Mouse (Mus musculus) forebrain, embryonic 10.5 days (tissue): Measurements from ENCODE around the gene Mog. TPM values are rescaled to one million over a fixed set of nuclear protein-coding genes. Genes with fewer than 3 reads are reported as not detected.
A peak's percentile ranks its signal among the peaks of the same experiment; 100 is the strongest.

ENCODE experiments used
- DNase-seq: peaks from one replicate; pipeline ENCODE4 v3.0.0-alpha.2; 2017; ENCODE audit warnings: low spot score; ENCODE audit errors: extremely low spot score
- H3K27ac ChIP-seq: fragments of 300-500 bp; sonication (generic); 2 replicates; pipeline ENCODE4 v1.5.1; 2016; ENCODE audit warnings: mild to moderate bottlenecking
- H3K27me3 ChIP-seq: fragments of 300-500 bp; sonication (generic); 2 replicates; pipeline ENCODE4 v1.6.1; 2016; ENCODE audit warnings: mild to moderate bottlenecking; ENCODE audit not compliant: poor library complexity, severe bottlenecking
- H3K36me3 ChIP-seq: fragments of 300-500 bp; sonication (generic); replicated peaks from 2 replicates; pipeline ENCODE4 v1.6.1; 2016; ENCODE audit warnings: mild to moderate bottlenecking, moderate library complexity
- H3K4me1 ChIP-seq: fragments of 300-500 bp; sonication (generic); 2 replicates; pipeline ENCODE4 v1.6.1; 2016
- H3K4me3 ChIP-seq: fragments of 300-500 bp; sonication (generic); 2 replicates; pipeline ENCODE4 v1.5.1; 2016; ENCODE audit warnings: mild to moderate bottlenecking, moderate library complexity
- H3K9me3 ChIP-seq: fragments of 300-500 bp; sonication (generic); 2 replicates; pipeline ENCODE4 v1.6.1; 2016; ENCODE audit warnings: mild to moderate bottlenecking, moderate library complexity
- WGBS: fragments of 180-500 bp; shearing (Covaris S2); methylation state at CpG from one replicate; pipeline ENCODE4 v1.1.7; 2016; 5-methylcytosine and 5-hydroxymethylcytosine counted together
- polyA plus RNA-seq: library from polyadenylated mRNA; unstranded; fragments of >200 nt; fragmentation: Nextera tagmentation; extraction: Ambion mirVana; gene quantifications from 2 replicates; pipeline ENCODE4 v1.2.1, GENCODE M21; 2016

Gene Mog
- polyA plus RNA-seq, 1 experiment from 2014 or later: 0.16 TPM

- 12% methylated on average over 18 of the region's 18 CpGs for WGBS
- Histone ChIP-seq H3K36me3 (no peaks in the 10 kb centered on the region), H3K27me3 (peaks cover 30% of the 10 kb centered on the region), H3K9me3 (no peaks in the 10 kb centered on the region), H3K4me1 (peaks cover 19% of the 10 kb centered on the region), H3K27ac (peak within 1 kb of the TSS; percentile 31; the same call in 1 of the 2 replicates), H3K4me3 (peak within 1 kb of the TSS; percentile 27)
- no peak for DNase-seq
These were observed 41.9 kb downstream of the Mog start, which contains the start of gene 2410137M14Rik for GRCm38 (mm10) chr17:36981221-36981813. Gene 2410137M14Rik, minus strand, starts transcription at chr17:36981237.

GRCm38 (mm10) chr17:36973271-36973787, 49.9 kb downstream of the Mog start:
- no peaks in the 10 kb centered on the region for H3K9me3 ChIP-seq
- 80% methylated on average over 8 of the region's 8 CpGs for WGBS
- no peaks in the 10 kb centered on the region for H3K36me3 ChIP-seq
- H3K27me3 ChIP-seq: no peaks in the 10 kb centered on the region
- no peaks in the 10 kb centered on the region for H3K4me1 ChIP-seq
- H3K27ac ChIP-seq: no peak overlapping the region
- no peak for DNase-seq
- no peak overlapping the region for H3K4me3 ChIP-seq

GRCm38 (mm10) chr17:36972791-36973190, 50.4 kb downstream of the Mog start:
- Histone ChIP-seq H3K9me3 (no peaks in the 10 kb centered on the region), H3K27me3 (no peaks in the 10 kb centered on the region), H3K4me1 (no peaks in the 10 kb centered on the region), H3K27ac (no peak overlapping the region), H3K36me3 (no peaks in the 10 kb centered on the region), H3K4me3 (no peak overlapping the region)
- 89% methylated on average over 3 of the region's 3 CpGs for WGBS
- no peak for DNase-seq

- 92% methylated on average over 6 of the region's 6 CpGs for WGBS
- H3K27ac ChIP-seq: no peak overlapping the region
- H3K4me3 ChIP-seq: no peak overlapping the region
- H3K27me3 ChIP-seq: no peaks in the 10 kb centered on the region
- H3K9me3 ChIP-seq: no peaks in the 10 kb centered on the region
- no peaks in the 10 kb centered on the region for H3K36me3 ChIP-seq
- no peak for DNase-seq
- H3K4me1 ChIP-seq: no peaks in the 10 kb centered on the region
These were observed 51.9 kb downstream of the Mog start for GRCm38 (mm10) chr17:36971172-36971850.

- Histone ChIP-seq H3K9me3 (no peaks in the 10 kb centered on the region), H3K27me3 (no peaks in the 10 kb centered on the region), H3K27ac (no peak overlapping the region), H3K4me1 (no peaks in the 10 kb centered on the region), H3K4me3 (no peak overlapping the region), H3K36me3 (no peaks in the 10 kb centered on the region)
- no peak for DNase-seq
- 82% methylated on average over 14 of the region's 14 CpGs for WGBS
These were observed 52.8 kb downstream of the Mog start for GRCm38 (mm10) chr17:36970316-36970890.

- H3K9me3 ChIP-seq: no peaks in the 10 kb centered on the region
- no peaks in the 10 kb centered on the region for H3K4me1 ChIP-seq
- H3K27me3 ChIP-seq: no peaks in the 10 kb centered on the region
- no peak overlapping the region for H3K27ac ChIP-seq
- WGBS: 95% methylated on average over 1 of the region's 1 CpGs
- H3K4me3 ChIP-seq: no peak overlapping the region
- no peaks in the 10 kb centered on the region for H3K36me3 ChIP-seq
- no peak for DNase-seq
These were observed 56.3 kb downstream of the Mog start for GRCm38 (mm10) chr17:36966875-36967274.

GRCm38 (mm10) chr17:36961125-36961524, 62.1 kb downstream of the Mog start:
- Histone ChIP-seq H3K27ac (no peak overlapping the region), H3K4me3 (no peak overlapping the region), H3K36me3 (peaks cover 7% of the 10 kb centered on the region), H3K9me3 (no peaks in the 10 kb centered on the region), H3K27me3 (no peaks in the 10 kb centered on the region), H3K4me1 (peaks cover 19% of the 10 kb centered on the region)
- DNase-seq: no peak
- 70% methylated on average over 1 of the region's 1 CpGs for WGBS

Other genes with a start within 250 kb of the Mog start
- not detected in 2 replicates for gene H2-M10.6, start 211.2 kb downstream of the Mog start, polyA plus RNA-seq
- 42.8 and 44.3 TPM in 2 replicates for gene Trim26, start 186.3 kb downstream of the Mog start, polyA plus RNA-seq
- 0.20 and 0.27 TPM in 2 replicates for gene Trim15, start 156.2 kb downstream of the Mog start, polyA plus RNA-seq
- gene Trim10, start 153.8 kb downstream of the Mog start, polyA plus RNA-seq: 6.1 and 9.8 TPM in 2 replicates
- not detected in 2 replicates for gene Trim40, start 133.3 kb downstream of the Mog start, polyA plus RNA-seq
- not detected in 2 replicates for gene Trim31, start 125.3 kb downstream of the Mog start, polyA plus RNA-seq
- 0.26 and 0.31 TPM in 2 replicates for gene Rnf39, start 80.5 kb downstream of the Mog start, polyA plus RNA-seq
- 157 TPM in 2 replicates for gene Ppp1r11, start 71.7 kb downstream of the Mog start, polyA plus RNA-seq
- 89.0 and 98.1 TPM in 2 replicates for gene Znrd1, start 64.8 kb downstream of the Mog start, polyA plus RNA-seq
- 9.9 and 11.0 TPM in 2 replicates for gene Znrd1as, start 64.8 kb downstream of the Mog start, polyA plus RNA-seq
- not detected in 2 replicates for gene 2410137M14Rik, start 42.2 kb downstream of the Mog start, polyA plus RNA-seq
- 0.74 and 0.94 TPM in 2 replicates for gene H2-M5, start 33.9 kb downstream of the Mog start, polyA plus RNA-seq
- 78.5 and 81.0 TPM in 2 replicates for gene Zfp57, start 22.2 kb downstream of the Mog start, polyA plus RNA-seq
- 8.0 and 8.4 TPM in 2 replicates for gene Gabbr1, start 22.6 kb upstream of the Mog start, polyA plus RNA-seq
- not detected in 2 replicates for gene Olfr90, start 65.1 kb upstream of the Mog start, polyA plus RNA-seq
- 0.15 TPM in 1 of 2 replicates, not detected in the other for gene Olfr91, start 74.9 kb upstream of the Mog start, polyA plus RNA-seq
- gene Olfr92, start 96.7 kb upstream of the Mog start, polyA plus RNA-seq: not detected in 2 replicates
- not detected in 2 replicates for gene Olfr93, start 138.1 kb upstream of the Mog start, polyA plus RNA-seq
- gene Ubd, start 170.5 kb upstream of the Mog start, polyA plus RNA-seq: not detected in 2 replicates
- gene Olfr94, start 177.6 kb upstream of the Mog start, polyA plus RNA-seq: not detected in 2 replicates
- gene Olfr95, start 189.7 kb upstream of the Mog start, polyA plus RNA-seq: not detected in 2 replicates
- gene Olfr96, start 196.7 kb upstream of the Mog start, polyA plus RNA-seq: not detected in 2 replicates
- not detected in 2 replicates for gene Olfr97, start 213.9 kb upstream of the Mog start, polyA plus RNA-seq
- not detected in 2 replicates for gene Olfr98, start 240.4 kb upstream of the Mog start, polyA plus RNA-seq
- 1.9 and 2.6 TPM in 2 replicates for gene H2-M3, start 246.8 kb upstream of the Mog start, polyA plus RNA-seq